Mouse (Mus musculus): ENCODE data around the gene Pard3b. TPM values are rescaled to one million over a fixed set of nuclear protein-coding genes. Genes with fewer than 3 reads are reported as not detected.

Gene Pard3b
- polyA plus RNA-seq, 1 experiment = 0.12 TPM

GRCm38 (mm10) chr1:61657760-61658159 is 19.1 kb downstream of the Pard3b start:
- no peak overlapping the region for H3K27ac ChIP-seq (ENCODE audit: insufficient read depth, low read depth, low read length)
- TF ChIP-seq CTCF (IDR thresholded peaks at IDR 0.05; ENCODE audit: low read depth, low read length) (no peak), POLR2A (IDR thresholded peaks at IDR 0.05; ENCODE audit: borderline replicate concordance, low read depth, low read length) (no peak)
- no peak overlapping the region for H3K4me3 ChIP-seq (ENCODE audit: insufficient read depth, low read length)
- no peaks in the 10 kb centered on the region for H3K4me1 ChIP-seq (ENCODE audit: control insufficient read depth, insufficient read depth, low read length)

- Histone ChIP-seq H3K4me1 (ENCODE audit: control insufficient read depth, insufficient read depth, low read length) (no peaks in the 10 kb centered on the region), H3K4me3 (ENCODE audit: insufficient read depth, low read length) (no peak overlapping the region), H3K27ac (ENCODE audit: insufficient read depth, low read depth, low read length) (no peak overlapping the region)
- TF ChIP-seq POLR2A (IDR thresholded peaks at IDR 0.05; ENCODE audit: borderline replicate concordance, low read depth, low read length) (no peak), CTCF (IDR thresholded peaks at IDR 0.05; ENCODE audit: low read depth, low read length) (no peak)
These were observed 21.3 kb downstream of the Pard3b start for GRCm38 (mm10) chr1:61659931-61660330.

DNA sequence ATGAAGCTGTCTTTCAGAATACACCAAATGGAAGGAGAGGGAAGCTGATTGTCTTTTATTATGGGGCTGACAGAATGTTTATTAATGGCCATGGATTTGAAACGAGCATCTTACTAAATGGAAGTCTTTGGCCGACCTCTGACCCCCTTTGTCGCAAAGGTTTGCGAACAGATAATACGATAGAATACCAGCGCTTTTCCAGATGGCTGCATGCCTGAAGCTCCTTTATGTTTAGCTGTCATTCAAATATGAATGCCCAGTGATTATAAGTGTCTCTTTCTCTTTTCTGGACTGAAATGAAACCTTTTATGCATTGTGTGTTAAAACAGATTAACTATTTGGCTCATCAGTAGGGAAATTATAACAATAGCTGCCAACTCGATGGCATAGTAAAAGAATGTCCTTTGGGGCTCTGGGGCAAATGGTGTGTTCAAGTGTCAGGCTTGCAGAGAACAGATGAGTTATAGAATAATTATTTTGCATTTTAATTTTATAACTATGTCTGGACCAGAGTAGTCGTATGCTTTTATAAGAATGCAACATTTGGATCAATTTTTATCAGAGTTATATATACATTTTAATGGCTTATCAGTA is 46.7 kb downstream of the Pard3b start:
- Histone ChIP-seq H3K4me3 (ENCODE audit: insufficient read depth, low read length) (no peak overlapping the region), H3K27ac (ENCODE audit: insufficient read depth, low read depth, low read length) (no peak overlapping the region), H3K4me1 (ENCODE audit: control insufficient read depth, insufficient read depth, low read length) (no peaks in the 10 kb centered on the region)
- TF ChIP-seq POLR2A (IDR thresholded peaks at IDR 0.05; ENCODE audit: borderline replicate concordance, low read depth, low read length) (no peak), CTCF (IDR thresholded peaks at IDR 0.05; ENCODE audit: low read depth, low read length) (no peak)

DNA sequence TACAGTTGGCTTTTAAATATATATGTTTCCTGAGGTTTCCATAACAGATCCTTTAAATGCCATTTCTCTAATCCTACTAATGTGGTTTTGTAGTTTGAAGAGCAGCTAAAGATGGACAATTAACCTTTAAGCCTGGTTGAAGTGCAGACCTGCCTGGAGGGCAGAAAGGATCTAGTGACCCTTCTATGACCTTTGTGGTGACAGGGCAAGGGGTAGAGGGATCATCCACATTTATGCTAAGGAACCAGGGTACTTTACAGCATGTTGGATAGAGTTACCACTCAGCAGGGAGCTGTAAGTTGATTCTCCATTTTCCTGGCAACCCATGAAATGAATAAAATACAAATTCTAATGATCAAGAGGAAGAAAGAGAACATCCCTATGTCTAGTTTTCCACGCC is 47.3 kb downstream of the Pard3b start:
- no peaks in the 10 kb centered on the region for H3K4me1 ChIP-seq (ENCODE audit: control insufficient read depth, insufficient read depth, low read length)
- TF ChIP-seq POLR2A (IDR thresholded peaks at IDR 0.05; ENCODE audit: borderline replicate concordance, low read depth, low read length) (no peak), CTCF (IDR thresholded peaks at IDR 0.05; ENCODE audit: low read depth, low read length) (no peak)
- H3K4me3 ChIP-seq (ENCODE audit: insufficient read depth, low read length) = no peak overlapping the region

GRCm38 (mm10) chr1:61688301-61688700 is 49.7 kb downstream of the Pard3b start:
- H3K27ac ChIP-seq (ENCODE audit: insufficient read depth, low read depth, low read length) = no peak overlapping the region
- no peaks in the 10 kb centered on the region for H3K4me1 ChIP-seq (ENCODE audit: control insufficient read depth, insufficient read depth, low read length)
- no peak overlapping the region for H3K4me3 ChIP-seq (ENCODE audit: insufficient read depth, low read length)
- no peak for TF ChIP-seq CTCF (IDR thresholded peaks at IDR 0.05; ENCODE audit: low read depth, low read length)
- no peak for TF ChIP-seq POLR2A (IDR thresholded peaks at IDR 0.05; ENCODE audit: borderline replicate concordance, low read depth, low read length)

More for the DNA sequence above, 47.3 kb downstream of the Pard3b start:
- no peak overlapping the region for H3K27ac ChIP-seq (ENCODE audit: insufficient read depth, low read depth, low read length)

GRCm38 (mm10) chr1:61698462-61699218 is 60.0 kb downstream of the Pard3b start:
- H3K27ac ChIP-seq (ENCODE audit: insufficient read depth, low read depth, low read length) = no peak overlapping the region
- H3K4me1 ChIP-seq (ENCODE audit: control insufficient read depth, insufficient read depth, low read length) = no peaks in the 10 kb centered on the region
- no peak for TF ChIP-seq POLR2A (IDR thresholded peaks at IDR 0.05; ENCODE audit: borderline replicate concordance, low read depth, low read length)
- no peak for TF ChIP-seq CTCF (IDR thresholded peaks at IDR 0.05; ENCODE audit: low read depth, low read length)
- no peak overlapping the region for H3K4me3 ChIP-seq (ENCODE audit: insufficient read depth, low read length)

DNA sequence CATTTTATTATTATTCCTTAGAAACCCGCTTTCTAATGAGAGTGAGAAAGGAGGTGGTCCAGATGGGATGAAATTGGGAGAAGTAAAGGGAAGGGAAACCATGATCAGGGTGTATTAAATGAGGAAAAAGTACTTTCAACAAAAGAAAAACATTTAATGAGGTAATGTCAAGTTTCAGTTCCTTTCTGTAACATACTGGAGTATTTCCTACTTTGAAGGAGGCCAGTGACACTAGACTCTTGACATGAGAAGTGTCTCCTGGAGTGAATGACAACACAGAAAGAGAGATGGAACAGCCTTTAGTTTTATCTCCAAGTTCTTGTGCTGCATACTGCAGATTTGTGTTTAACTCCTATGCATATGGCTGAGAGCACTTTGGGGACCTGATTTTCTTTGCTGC is 71.2 kb downstream of the Pard3b start:
- H3K4me3 ChIP-seq (ENCODE audit: insufficient read depth, low read length) = no peak overlapping the region
- no peaks in the 10 kb centered on the region for H3K4me1 ChIP-seq (ENCODE audit: control insufficient read depth, insufficient read depth, low read length)
- no peak overlapping the region for H3K27ac ChIP-seq (ENCODE audit: insufficient read depth, low read depth, low read length)
- TF ChIP-seq CTCF (IDR thresholded peaks at IDR 0.05; ENCODE audit: low read depth, low read length) (no peak), POLR2A (IDR thresholded peaks at IDR 0.05; ENCODE audit: borderline replicate concordance, low read depth, low read length) (no peak)

DNA sequence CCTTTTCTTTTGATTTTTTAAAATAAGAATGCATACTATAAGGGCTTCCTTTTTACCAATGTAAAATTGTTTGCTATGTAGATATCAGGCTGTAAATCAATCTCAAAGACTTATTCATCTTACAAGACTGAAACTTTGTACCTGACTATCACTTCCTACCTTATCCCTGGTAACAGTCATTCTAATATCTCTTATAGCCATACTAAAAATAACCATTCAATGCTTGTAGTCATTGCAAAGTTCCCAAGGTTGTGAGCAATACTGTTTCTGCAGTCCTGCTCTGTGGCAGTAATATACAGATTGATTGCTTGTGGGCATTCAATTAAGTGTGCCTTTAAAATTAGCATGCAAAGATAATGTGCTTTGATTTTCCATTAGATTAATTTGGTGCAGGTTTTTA is 72.9 kb downstream of the Pard3b start:
- Histone ChIP-seq H3K4me1 (ENCODE audit: control insufficient read depth, insufficient read depth, low read length) (no peaks in the 10 kb centered on the region), H3K27ac (ENCODE audit: insufficient read depth, low read depth, low read length) (no peak overlapping the region), H3K4me3 (ENCODE audit: insufficient read depth, low read length) (no peak overlapping the region)
- TF ChIP-seq CTCF (IDR thresholded peaks at IDR 0.05; ENCODE audit: low read depth, low read length) (no peak), POLR2A (IDR thresholded peaks at IDR 0.05; ENCODE audit: borderline replicate concordance, low read depth, low read length) (no peak)

- no peaks in the 10 kb centered on the region for H3K4me1 ChIP-seq (ENCODE audit: control insufficient read depth, insufficient read depth, low read length)
- H3K27ac ChIP-seq (ENCODE audit: insufficient read depth, low read depth, low read length) = no peak overlapping the region
- H3K4me3 ChIP-seq (ENCODE audit: insufficient read depth, low read length) = no peak overlapping the region
- TF ChIP-seq CTCF (IDR thresholded peaks at IDR 0.05; ENCODE audit: low read depth, low read length) (no peak), POLR2A (IDR thresholded peaks at IDR 0.05; ENCODE audit: borderline replicate concordance, low read depth, low read length) (no peak)
These were observed 91.0 kb downstream of the Pard3b start for GRCm38 (mm10) chr1:61729654-61730053.

GRCm38 (mm10) chr1:61736550-61736949 is 97.9 kb downstream of the Pard3b start:
- TF ChIP-seq CTCF (IDR thresholded peaks at IDR 0.05; ENCODE audit: low read depth, low read length) (no peak), POLR2A (IDR thresholded peaks at IDR 0.05; ENCODE audit: borderline replicate concordance, low read depth, low read length) (no peak)
- H3K4me3 ChIP-seq (ENCODE audit: insufficient read depth, low read length) = no peak overlapping the region

More at GRCm38 (mm10) chr1:61736550-61736949, 97.9 kb downstream of the Pard3b start:
- Histone ChIP-seq H3K27ac (ENCODE audit: insufficient read depth, low read depth, low read length) (no peak overlapping the region), H3K4me1 (ENCODE audit: control insufficient read depth, insufficient read depth, low read length) (no peaks in the 10 kb centered on the region)

All from bone marrow macrophage, adult 2 months (primary cell).